Mouse (Mus musculus): ENCODE results near the gene Sox5.

DNA sequence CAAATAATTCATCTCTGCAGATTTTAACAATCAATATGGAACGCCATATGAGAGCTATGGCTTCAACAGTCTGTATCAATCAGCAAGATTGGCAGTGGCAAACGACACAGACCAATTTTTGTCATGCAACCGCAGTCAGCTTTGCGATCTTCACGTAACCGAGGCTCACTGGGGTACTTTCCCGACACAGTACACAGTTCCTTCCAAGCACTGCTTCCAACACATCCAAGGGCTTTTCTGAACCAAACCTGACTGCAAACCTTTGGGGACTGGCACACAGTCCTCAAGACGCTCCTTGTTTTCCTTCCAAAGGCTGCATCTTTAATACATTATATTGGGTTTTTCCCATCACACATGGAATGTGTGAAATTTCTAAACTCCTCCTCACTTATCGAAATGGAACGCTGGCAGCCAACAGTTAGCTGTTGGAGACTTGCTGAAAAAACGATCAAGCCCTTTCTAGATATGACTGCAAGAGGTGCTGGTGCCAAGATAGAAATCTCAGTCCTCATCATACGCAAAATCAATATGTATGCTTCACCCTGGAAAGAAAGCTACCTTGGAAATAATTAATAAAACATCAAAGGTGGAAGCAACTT, 474.1 kb downstream of the Sox5 start:
- TF ChIP-seq CTCF (IDR thresholded peaks at IDR 0.05; ENCODE audit: extremely low read depth, insufficient read depth, insufficient read length, insufficient replicate concordance) (no peak), POLR2A (IDR thresholded peaks at IDR 0.05; ENCODE audit: low read depth, low read length) (no peak)

Measured in spleen, adult 2 months (tissue).